In the genomic region with DNA sequence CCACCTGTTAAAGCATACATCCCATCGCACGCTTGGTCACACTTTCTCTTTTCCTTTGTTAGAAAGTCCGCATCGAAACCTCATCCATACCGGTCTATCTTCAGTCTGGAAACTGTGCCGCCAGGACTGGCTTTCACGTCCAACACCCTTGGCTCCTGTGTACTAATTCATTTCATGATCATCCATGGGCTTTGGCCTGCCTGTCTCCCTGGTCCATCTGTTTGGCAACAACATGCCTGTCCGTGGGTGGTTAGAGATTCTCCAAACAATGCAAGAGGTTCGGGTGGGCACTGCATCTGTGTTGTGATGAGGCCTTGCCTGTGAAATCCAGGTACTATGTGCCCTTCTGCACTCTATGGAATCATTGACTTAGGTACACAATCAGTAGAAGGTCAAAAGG, we compare ENCODE assay signal across 14 mouse cellular contexts.
"Had no signal": no experiment of that assay in that cellular context is flagged by ENCODE, and none has a peak within 500 bp of the region (broad histone marks: within the 10 kb centered on the region; RNA-seq: fewer than 3 reads in every experiment).

No protein-coding gene starts in this region.

- DNase-seq: cerebellum, adult 2 months; cerebellum, adult 8-10 months; cerebellum, adult 9-10 months; cerebellum, adult 9-11 months; cerebellum, postnatal 36 days; embryo, embryonic 11 days; forebrain, postnatal 0 days; gastrocnemius, adult 2 months; gastrocnemius, postnatal 10 days; gastrocnemius, postnatal 14 days; gastrocnemius, postnatal 25 days; gastrocnemius, postnatal 36 days; heart, adult 18-20 months; heart, adult 2 months had no signal
